Mouse (Mus musculus) liver, adult 2 months (tissue): ENCODE data around the gene Bbs9. TPM values are rescaled to one million over a fixed set of nuclear protein-coding genes. Genes with fewer than 3 reads are reported as not detected.

Experiments used
- DNase-seq: peaks from one replicate; pipeline ENCODE4 v3.0.0-alpha.2; 2011; ENCODE audit warnings: low read depth, low spot score; ENCODE audit errors: extremely low read depth
- H3K27ac ChIP-seq: fragments of 200-500 bp; replicated peaks from 2 replicates; pipeline ENCODE4 v1.5.1; 2012; ENCODE audit warnings: low read depth, mild to moderate bottlenecking, control low read depth, inconsistent platforms, low read length; ENCODE audit not compliant: insufficient read depth
- H3K27me3 ChIP-seq: fragments of 200-500 bp; 2 replicates; pipeline ENCODE4 v1.6.1; 2012; ENCODE audit warnings: mild to moderate bottlenecking, moderate library complexity, low read length, inconsistent platforms; ENCODE audit not compliant: control insufficient read depth, insufficient read depth
- H3K36me3 ChIP-seq: fragments of 200-500 bp; 2 replicates; pipeline ENCODE4 v1.6.1; 2012; ENCODE audit warnings: low read length, inconsistent platforms; ENCODE audit not compliant: control insufficient read depth, insufficient read depth
- H3K4me1 ChIP-seq: fragments of 200-500 bp; 2 replicates; pipeline ENCODE4 v1.6.1; 2011; ENCODE audit warnings: low read length; ENCODE audit not compliant: control insufficient read depth, insufficient read depth
- H3K4me3 ChIP-seq: fragments of 200-500 bp; 2 replicates; pipeline ENCODE4 v1.5.1; 2011; ENCODE audit warnings: low read depth, mild to moderate bottlenecking, control low read depth, low read length, moderate library complexity; ENCODE audit not compliant: insufficient read depth
- H3K79me2 ChIP-seq: fragments of 200-500 bp; 2 replicates; pipeline ENCODE4 v1.6.1; 2012; ENCODE audit warnings: inconsistent platforms, mild to moderate bottlenecking, low read length, moderate library complexity; ENCODE audit not compliant: control insufficient read depth, insufficient read depth
- H3K9ac ChIP-seq: fragments of 200-500 bp; 2 replicates; pipeline ENCODE4 v1.6.1; 2012; ENCODE audit warnings: low read depth, mild to moderate bottlenecking, control low read depth, inconsistent platforms, low read length
- CTCF ChIP-seq: fragments of 200-500 bp; IDR thresholded peaks from 2 replicates; pipeline ENCODE4 v1.5.1; 2011; ENCODE audit warnings: low read depth, low read length, control low read depth
- POLR2A ChIP-seq: fragments of 200-500 bp; IDR thresholded peaks from 2 replicates; pipeline ENCODE4 v1.6.1; 2011; ENCODE audit warnings: low read length, control low read depth; ENCODE audit not compliant: insufficient read depth; ENCODE audit errors: extremely low read depth
- WGBS: fragments of 180-500 bp; shearing (Covaris S2); methylation state at CpG from one replicate; pipeline ENCODE4 v1.1.7; 2018; 5-methylcytosine and 5-hydroxymethylcytosine counted together
- polyA plus RNA-seq: library from polyadenylated mRNA; depleted of rRNA; stranded (reverse); fragments of >200 nt; gene quantifications from 2 replicates; pipeline ENCODE4 v1.2.3, GENCODE M21; 2012
- total RNA-seq: library from RNA; depleted of rRNA; stranded (reverse); fragments of >200 nt; gene quantifications from 2 replicates; pipeline ENCODE4 v1.2.3, GENCODE M21; 2014

Bbs9 gene
- total and polyA plus RNA-seq, 2 experiments, result 3.3 to 8.0 TPM

DNA sequence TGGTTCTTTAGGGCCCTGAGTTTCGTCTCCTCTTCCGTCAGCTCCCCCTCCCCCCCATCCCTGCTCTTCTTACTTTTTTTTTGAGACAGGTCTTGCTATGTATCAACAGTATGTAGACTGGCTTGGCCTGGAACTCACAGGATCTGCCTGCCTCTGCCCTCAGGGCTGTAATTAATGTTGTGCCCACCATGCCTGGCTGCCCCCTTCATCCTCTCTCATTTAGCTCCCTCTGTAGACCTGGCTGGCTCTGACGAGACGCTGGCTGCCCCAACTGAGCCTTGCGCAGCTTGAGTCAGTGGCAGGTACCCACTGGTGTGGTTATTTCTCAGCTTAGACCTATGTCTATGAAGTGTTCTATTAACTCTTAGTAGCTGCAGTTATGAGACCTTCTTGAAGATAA is 28.1 kb downstream of the Bbs9 start:
- WGBS, result 95% methylated on average over 5 of the region's 5 CpGs
- Histone ChIP-seq H3K4me1 (no peaks in the 10 kb centered on the region), H3K79me2 (no peaks in the 10 kb centered on the region), H3K4me3 (no peak overlapping the region), H3K36me3 (no peaks in the 10 kb centered on the region), H3K27me3 (no peaks in the 10 kb centered on the region), H3K27ac (no peak overlapping the region), H3K9ac (no peak overlapping the region)
- no peak for DNase-seq
- TF ChIP-seq POLR2A (no peak), CTCF (no peak)

- Histone ChIP-seq H3K4me1 (no peaks in the 10 kb centered on the region), H3K27me3 (no peaks in the 10 kb centered on the region), H3K4me3 (no peak overlapping the region), H3K36me3 (no peaks in the 10 kb centered on the region), H3K79me2 (no peaks in the 10 kb centered on the region), H3K9ac (no peak overlapping the region), H3K27ac (no peak overlapping the region)
- peak; percentile 8 for DNase-seq
- TF ChIP-seq POLR2A, result no peak
- no peak for TF ChIP-seq CTCF
- 71% methylated on average over 2 of the region's 2 CpGs for WGBS
Measured at GRCm38 (mm10) chr9:22505574-22505973, 30.1 kb downstream of the Bbs9 start.

GRCm38 (mm10) chr9:22515076-22515475 is 39.6 kb downstream of the Bbs9 start:
- Histone ChIP-seq H3K27ac (no peak overlapping the region), H3K79me2 (no peaks in the 10 kb centered on the region), H3K4me1 (no peaks in the 10 kb centered on the region), H3K9ac (no peak overlapping the region), H3K36me3 (no peaks in the 10 kb centered on the region), H3K4me3 (no peak overlapping the region), H3K27me3 (no peaks in the 10 kb centered on the region)
- WGBS, result 89% methylated on average over 4 of the region's 4 CpGs
- TF ChIP-seq POLR2A (no peak), CTCF (no peak)
- no peak for DNase-seq

DNA sequence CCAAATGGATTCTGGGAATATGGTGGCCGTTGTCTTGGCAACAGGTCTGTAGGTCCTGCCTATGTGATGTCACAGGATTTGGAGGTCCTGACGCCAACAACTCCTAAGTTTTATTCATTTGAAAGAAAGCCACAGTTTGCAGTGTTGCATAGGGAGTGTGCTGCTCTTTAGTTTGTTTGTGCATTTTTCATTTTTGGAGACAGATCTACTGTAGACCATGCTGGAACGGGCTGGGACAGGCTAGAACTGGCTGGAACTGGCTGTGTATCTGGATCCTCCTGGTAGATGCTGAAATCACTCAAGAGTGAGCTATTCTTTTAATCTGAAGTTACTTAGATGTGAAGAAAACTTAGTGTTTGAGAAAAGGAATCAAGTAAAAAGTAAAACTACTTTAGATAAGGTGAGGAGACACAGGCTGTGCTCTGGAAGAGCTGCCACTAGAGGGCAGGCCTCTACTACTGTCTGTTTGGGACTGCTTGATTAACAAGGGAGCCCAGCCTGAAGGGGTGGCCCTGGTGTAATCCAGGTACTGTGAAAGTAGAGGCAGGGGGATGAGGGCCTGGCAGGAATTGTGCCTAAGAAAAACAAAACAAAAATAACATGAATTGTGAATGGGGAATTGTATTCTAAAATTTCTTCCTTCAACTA is 43.0 kb downstream of the Bbs9 start:
- Histone ChIP-seq H3K4me1 (no peaks in the 10 kb centered on the region), H3K27ac (no peak overlapping the region), H3K4me3 (no peak overlapping the region), H3K9ac (no peak overlapping the region), H3K36me3 (no peaks in the 10 kb centered on the region; the same call in 1 of the 2 replicates), H3K27me3 (no peaks in the 10 kb centered on the region), H3K79me2 (no peaks in the 10 kb centered on the region)
- WGBS, result 98% methylated on average over 3 of the region's 3 CpGs
- peak; percentile 23 for DNase-seq
- TF ChIP-seq CTCF, result peak; percentile 74
- TF ChIP-seq POLR2A, result no peak

DNA sequence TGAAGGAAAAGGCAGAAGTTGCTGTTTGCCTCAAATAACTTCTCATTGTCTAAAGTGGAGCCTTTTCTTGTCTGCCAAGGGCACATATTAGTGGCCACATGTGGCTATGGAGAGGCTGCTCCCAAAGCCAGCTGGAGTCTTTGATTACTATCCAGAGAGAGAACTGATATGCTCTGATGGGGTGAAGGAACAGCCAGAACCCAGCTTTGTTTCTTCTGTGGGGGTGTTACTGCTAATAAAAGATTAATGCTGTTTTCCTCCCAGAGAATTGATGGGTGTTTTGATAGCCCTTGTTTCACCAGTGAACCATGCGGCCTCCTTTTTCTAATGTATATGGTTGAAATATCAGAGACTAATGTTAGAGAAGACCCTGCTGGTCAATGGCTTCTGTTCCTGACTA is 47.9 kb downstream of the Bbs9 start:
- Histone ChIP-seq H3K9ac (no peak overlapping the region), H3K27ac (no peak overlapping the region), H3K36me3 (no peaks in the 10 kb centered on the region; the same call in 1 of the 2 replicates), H3K27me3 (no peaks in the 10 kb centered on the region), H3K4me1 (no peaks in the 10 kb centered on the region), H3K79me2 (no peaks in the 10 kb centered on the region), H3K4me3 (no peak overlapping the region)
- DNase-seq, result no peak
- TF ChIP-seq CTCF, result no peak
- TF ChIP-seq POLR2A, result no peak
- 95% methylated on average over 1 of the region's 1 CpGs for WGBS

DNA sequence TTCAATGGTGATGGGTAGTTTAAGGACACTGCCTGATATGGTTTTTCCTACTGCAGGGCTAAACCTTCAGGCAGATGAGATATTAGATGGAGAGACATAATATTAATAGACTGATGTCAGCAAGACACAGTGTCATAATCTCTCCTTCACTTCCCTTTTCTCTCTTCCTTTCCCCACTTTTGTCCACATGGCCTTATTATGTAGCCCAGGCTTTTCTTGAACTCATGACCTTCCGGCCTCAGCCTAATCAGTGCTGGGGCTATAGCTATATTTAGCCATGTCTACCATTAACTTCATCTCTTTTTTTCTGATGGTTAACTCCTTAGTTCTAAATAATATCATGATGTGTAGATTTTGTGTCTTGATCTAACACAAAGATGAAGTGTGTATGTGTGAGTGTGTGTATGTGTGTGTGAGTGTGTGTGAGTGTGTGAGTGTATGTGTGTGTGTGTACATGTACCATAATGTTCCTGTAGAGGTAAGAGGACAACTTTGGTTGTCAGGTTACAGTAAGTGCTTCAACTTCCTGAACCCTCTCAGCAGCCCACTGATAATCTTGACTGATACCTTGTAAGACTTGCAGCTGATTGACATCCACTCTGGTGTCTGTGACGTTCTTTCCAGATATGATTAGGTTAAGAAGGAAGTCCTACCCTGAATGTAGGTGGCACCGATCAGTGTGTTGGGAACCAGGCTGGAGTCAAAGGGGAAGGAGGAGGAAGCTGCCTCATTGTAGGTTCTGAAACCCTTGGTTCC is 55.4 kb downstream of the Bbs9 start:
- Histone ChIP-seq H3K4me3 (no peak overlapping the region), H3K27ac (no peak overlapping the region), H3K9ac (no peak overlapping the region), H3K36me3 (no peaks in the 10 kb centered on the region), H3K4me1 (no peaks in the 10 kb centered on the region), H3K27me3 (no peaks in the 10 kb centered on the region), H3K79me2 (no peaks in the 10 kb centered on the region)
- no peak for TF ChIP-seq CTCF
- DNase-seq, result no peak
- WGBS, result 81% methylated on average over 3 of the region's 3 CpGs
